Mouse (Mus musculus) cerebellum, adult 2 months (tissue): Measurements from ENCODE around the gene Actr10.

Experiments used
- CTCF ChIP-seq: fragments of 200-500 bp; IDR thresholded peaks from 2 replicates; pipeline ENCODE4 v1.5.1; 2011; ENCODE audit warnings: low read depth, mild to moderate bottlenecking, control low read depth, low read length, moderate library complexity, borderline replicate concordance; ENCODE audit not compliant: insufficient read depth
- POLR2A ChIP-seq: fragments of 200-500 bp; IDR thresholded peaks from 2 replicates; pipeline ENCODE4 v1.6.1; 2011; ENCODE audit warnings: low read length, control low read depth, borderline replicate concordance; ENCODE audit not compliant: insufficient read depth

DNA sequence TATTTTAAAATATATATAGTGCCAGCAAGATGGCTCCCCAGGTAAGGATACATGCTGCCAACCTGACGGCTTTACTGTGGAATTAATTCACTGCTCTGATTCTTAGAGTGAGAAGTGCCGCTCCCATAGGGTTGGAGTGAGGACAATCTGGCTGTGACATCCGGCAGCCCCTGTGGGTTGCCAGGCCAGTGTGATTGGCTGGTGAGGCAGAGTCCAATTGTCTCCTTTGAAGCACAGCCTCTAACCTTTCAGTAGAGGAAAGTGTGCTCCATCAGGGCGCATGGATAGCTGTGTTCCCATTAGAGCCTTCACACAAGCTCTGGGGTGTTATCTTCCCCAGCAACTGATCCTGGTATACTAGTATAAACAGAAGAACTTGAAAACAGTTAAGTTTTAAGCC, 21.0 kb downstream of the Actr10 start:
- no peak for TF ChIP-seq POLR2A
- TF ChIP-seq CTCF = no peak
